Mouse (Mus musculus) MEL (cell line): ENCODE data around the gene Gnaq. TPM values are rescaled to one million over a fixed set of nuclear protein-coding genes. Genes with fewer than 3 reads are reported as not detected.

Source experiments
- DNase-seq: peaks from one replicate; pipeline ENCODE4 v3.0.0; 2011; ENCODE audit warnings: low read depth, low spot score
- H3K27ac ChIP-seq: 2 replicates; pipeline ENCODE4 v1.5.1; 2012; ENCODE audit warnings: low read depth, mild to moderate bottlenecking, control low read depth, low read length, moderate library complexity; ENCODE audit not compliant: control insufficient read depth
- H3K27me3 ChIP-seq, 2 experiments: fragments of 150-350 bp in 1 of 2; sonication (generic) in 1 of 2; 2 replicates each; pipeline ENCODE4 v1.6.1; 2012; ENCODE audit warnings: low read length in 2 of 2, mild to moderate bottlenecking in 2 of 2, improper control_type of control experiment in 1 of 2, moderate library complexity in 1 of 2; ENCODE audit not compliant: insufficient read depth in 2 of 2, control insufficient read depth in 1 of 2
- H3K36me3 ChIP-seq, 2 experiments: 2 replicates each; pipeline ENCODE4 v1.6.1; 2012 to 2014; ENCODE audit warnings: low read length in 2 of 2, improper control_type of control experiment in 1 of 2, inconsistent platforms in 1 of 2, mild to moderate bottlenecking in 1 of 2; ENCODE audit not compliant: insufficient read depth in 2 of 2, control insufficient read depth in 1 of 2
- H3K4me1 ChIP-seq, 2 experiments: fragments of 150-350 bp in 1 of 2; sonication (generic) in 1 of 2; 2 replicates each; pipeline ENCODE4 v1.6.1; 2012; ENCODE audit warnings: low read length in 2 of 2, improper control_type of control experiment in 1 of 2, mild to moderate bottlenecking in 1 of 2; ENCODE audit not compliant: insufficient read depth in 2 of 2, control insufficient read depth in 1 of 2
- H3K4me3 ChIP-seq, 2 experiments: fragments of 150-350 bp in 1 of 2; sonication (generic) in 1 of 2; 2 replicates each; pipeline ENCODE4 v1.5.1; 2012; ENCODE audit warnings: low read depth in 2 of 2, low read length in 2 of 2, mild to moderate bottlenecking in 2 of 2, moderate library complexity in 2 of 2, control low read depth in 1 of 2, improper control_type of control experiment in 1 of 2; ENCODE audit not compliant: control insufficient read depth in 1 of 2, insufficient read depth in 1 of 2
- H3K79me2 ChIP-seq: 2 replicates; pipeline ENCODE4 v1.6.1; 2012; ENCODE audit warnings: mild to moderate bottlenecking, low read length, moderate library complexity; ENCODE audit not compliant: control insufficient read depth, poor library complexity, insufficient read depth
- H3K9ac ChIP-seq: 2 replicates; pipeline ENCODE4 v1.6.1; 2012; ENCODE audit warnings: low read depth, mild to moderate bottlenecking, control low read depth, low read length, moderate library complexity; ENCODE audit not compliant: control insufficient read depth, poor library complexity, severe bottlenecking
- H3K9me3 ChIP-seq: fragments of 150-350 bp; sonication (generic); replicated peaks from 2 replicates; pipeline ENCODE4 v1.6.1; 2012; ENCODE audit warnings: mild to moderate bottlenecking, low read length, improper control_type of control experiment, moderate library complexity; ENCODE audit not compliant: insufficient read depth
- GABPA ChIP-seq: IDR thresholded peaks from 2 replicates; pipeline ENCODE4 v1.6.1; 2012; ENCODE audit warnings: low read depth, mild to moderate bottlenecking, inconsistent platforms, low read length, improper control_type of control experiment, moderate library complexity
- GATA1 ChIP-seq: IDR thresholded peaks from 2 replicates; pipeline ENCODE4 v1.6.1; 2011; ENCODE audit warnings: low read depth, low read length, improper control_type of control experiment
- JUND ChIP-seq: IDR thresholded peaks from 2 replicates; pipeline ENCODE4 v1.6.1; 2011; ENCODE audit warnings: low read depth, mild to moderate bottlenecking, improper control_type of control experiment, low read length
- KAT2A ChIP-seq: conservative IDR thresholded peaks from 2 replicates; pipeline ENCODE4 v1.6.1; 2012; ENCODE audit warnings: low read depth, low read length, improper control_type of control experiment, inconsistent platforms
- MAZ ChIP-seq: IDR thresholded peaks from 2 replicates; pipeline ENCODE4 v1.6.1; 2012; ENCODE audit warnings: low read depth, mild to moderate bottlenecking, inconsistent platforms, low read length, improper control_type of control experiment
- MYC ChIP-seq: IDR thresholded peaks from 2 replicates; pipeline ENCODE4 v1.6.1; 2011; ENCODE audit warnings: low read depth, mild to moderate bottlenecking, low read length, improper control_type of control experiment, moderate library complexity
- NELFE ChIP-seq: IDR thresholded peaks from 2 replicates; pipeline ENCODE4 v1.6.1; 2011; ENCODE audit warnings: low read depth, low read length, improper control_type of control experiment
- POLR2AphosphoS5 ChIP-seq: IDR thresholded peaks from 2 replicates; pipeline ENCODE4 v1.6.1; 2012; ENCODE audit warnings: low read depth, borderline replicate concordance, mild to moderate bottlenecking, inconsistent platforms, low read length, moderate library complexity, mixed read lengths
- RAD21 ChIP-seq: IDR thresholded peaks from 2 replicates; pipeline ENCODE4 v1.6.1; 2011; ENCODE audit warnings: mild to moderate bottlenecking, low read depth, low read length, improper control_type of control experiment
- SMC3 ChIP-seq: IDR thresholded peaks from 2 replicates; pipeline ENCODE4 v1.6.1; 2011; ENCODE audit warnings: low read depth, low read length, improper control_type of control experiment
- TBP ChIP-seq: IDR thresholded peaks from 2 replicates; pipeline ENCODE4 v1.8.0; 2011; ENCODE audit warnings: low read depth, low read length, improper control_type of control experiment
- UBTF ChIP-seq: IDR thresholded peaks from 2 replicates; pipeline ENCODE4 v1.6.1; 2012; ENCODE audit warnings: low read depth, mild to moderate bottlenecking, inconsistent platforms, low read length, improper control_type of control experiment, moderate library complexity, borderline replicate concordance; ENCODE audit not compliant: insufficient read depth
- USF1 ChIP-seq: IDR thresholded peaks from 2 replicates; pipeline ENCODE4 v1.6.1; 2014; ENCODE audit warnings: low read depth, mild to moderate bottlenecking, inconsistent platforms, low read length, improper control_type of control experiment, moderate library complexity
- USF2 ChIP-seq, 2 experiments: IDR thresholded peaks; 2 replicates each; pipeline ENCODE4 v1.6.1; 2011 to 2012; ENCODE audit warnings: improper control_type of control experiment in 2 of 2, low read length in 2 of 2, borderline replicate concordance in 1 of 2, inconsistent platforms in 1 of 2, low read depth in 1 of 2, mild to moderate bottlenecking in 1 of 2; ENCODE audit not compliant: insufficient read depth in 1 of 2
- polyA plus RNA-seq, 2 experiments: library from polyadenylated mRNA; stranded (reverse) in 1 of 2; unstranded in 1 of 2; fragments of >175 nt in 1 of 2; fragments of >200 nt in 1 of 2; gene quantifications; 2 replicates each; pipeline versions ENCODE4 v1.2.1 to v1.2.4; 2012; ENCODE audit warnings: low replicate concordance in 2 of 2, low read depth in 1 of 2; ENCODE audit not compliant: insufficient read length in 2 of 2, insufficient read depth in 1 of 2, missing spikeins in 1 of 2
- total RNA-seq: library from RNA; depleted of rRNA; stranded (reverse); fragments of 300-350 nt; gene quantifications from 2 replicates; pipeline ENCODE4 v1.2.3, GENCODE M21; 2012

Gnaq gene
- total and polyA plus RNA-seq, 3 experiments, result not detected

DNA sequence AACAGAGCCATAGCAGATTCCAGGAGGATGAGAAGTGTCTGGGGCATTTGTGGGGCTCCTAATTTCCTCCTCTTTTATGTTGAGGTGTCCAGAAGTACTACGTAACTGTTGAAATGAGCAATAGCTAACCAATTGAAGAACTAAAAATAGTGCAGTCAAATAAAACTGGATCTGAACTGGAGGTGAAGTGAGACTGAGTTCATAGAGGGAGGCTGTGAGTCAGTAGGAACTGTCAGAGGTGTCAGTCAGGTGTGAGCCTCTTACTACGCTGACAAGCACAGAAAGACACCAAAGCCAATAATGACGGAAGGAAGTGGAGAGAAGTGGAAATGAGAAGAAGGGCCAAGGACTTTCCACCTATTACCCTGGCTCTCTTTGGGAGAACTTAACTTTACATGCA, 48.6 kb downstream of the Gnaq start:
- peaks cover 6 to 10% of the 10 kb centered on the region in 2 experiments for H3K27me3 ChIP-seq
- H3K4me1 ChIP-seq, result no peaks in the 10 kb centered on the region
- H3K4me3 ChIP-seq, result no peak overlapping the region
- no peaks in the 10 kb centered on the region for H3K79me2 ChIP-seq
- DNase-seq, result no peak
- no peak overlapping the region for H3K27ac ChIP-seq
- no peak for TF ChIP-seq JUND
- TF ChIP-seq GABPA, result no peak
- no peak for TF ChIP-seq RAD21
- H3K36me3 ChIP-seq, result no peaks in the 10 kb centered on the region
- H3K9ac ChIP-seq, result no peak overlapping the region
- no peaks in the 10 kb centered on the region for H3K9me3 ChIP-seq

DNA sequence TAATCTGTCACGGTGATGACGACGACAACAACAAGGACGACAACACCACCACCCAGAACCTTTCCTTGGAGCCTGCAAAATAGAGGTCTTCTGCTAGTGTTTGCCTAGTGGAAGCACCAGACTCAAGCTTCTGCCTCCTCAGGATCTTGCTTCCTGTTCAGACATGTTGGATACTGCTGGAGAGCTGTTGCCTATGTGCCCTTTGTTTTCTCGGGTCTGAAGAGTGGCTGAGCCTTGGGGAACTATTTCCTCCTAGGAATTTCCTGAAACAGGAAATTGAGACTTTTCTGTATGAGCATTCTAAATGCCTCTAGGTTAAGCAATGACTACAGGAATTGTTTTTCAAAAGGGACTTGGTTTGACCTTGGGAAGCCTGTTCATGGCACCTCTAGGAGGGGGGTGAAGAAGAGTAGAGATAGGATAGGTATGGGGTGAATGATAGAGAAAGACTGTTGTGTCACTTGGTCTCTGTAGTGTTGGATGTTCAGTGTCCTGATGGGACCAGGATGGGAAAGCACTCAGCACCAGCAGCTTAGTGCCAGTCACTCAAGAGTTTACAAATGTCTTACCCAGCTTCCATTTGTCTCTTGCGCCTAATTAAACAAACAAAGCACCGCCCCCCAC, 49.3 kb downstream of the Gnaq start:
- no peak for DNase-seq
- H3K4me1 ChIP-seq, result no peaks in the 10 kb centered on the region
- no peak overlapping the region for H3K9ac ChIP-seq
- no peaks in the 10 kb centered on the region for H3K36me3 ChIP-seq
- no peak overlapping the region for H3K27ac ChIP-seq
- H3K79me2 ChIP-seq, result no peaks in the 10 kb centered on the region
- TF ChIP-seq RAD21, result no peak
- no peak for TF ChIP-seq UBTF
- TF ChIP-seq GABPA, result no peak
- TF ChIP-seq SMC3, result no peak
- TF ChIP-seq KAT2A, result no peak
- TF ChIP-seq GATA1, result no peak
- TF ChIP-seq USF2 (IDR thresholded peaks at IDR 0.05; ENCODE audit: borderline replicate concordance in 1 of 2, insufficient read depth in 1 of 2, low read depth in 1 of 2, low read length in 2 of 2), result no peak
- no peak for TF ChIP-seq USF1
- TF ChIP-seq NELFE, result no peak
- no peaks in the 10 kb centered on the region for H3K9me3 ChIP-seq
- peaks cover 6 to 10% of the 10 kb centered on the region in 2 experiments for H3K27me3 ChIP-seq
- H3K4me3 ChIP-seq, result no peak overlapping the region

DNA sequence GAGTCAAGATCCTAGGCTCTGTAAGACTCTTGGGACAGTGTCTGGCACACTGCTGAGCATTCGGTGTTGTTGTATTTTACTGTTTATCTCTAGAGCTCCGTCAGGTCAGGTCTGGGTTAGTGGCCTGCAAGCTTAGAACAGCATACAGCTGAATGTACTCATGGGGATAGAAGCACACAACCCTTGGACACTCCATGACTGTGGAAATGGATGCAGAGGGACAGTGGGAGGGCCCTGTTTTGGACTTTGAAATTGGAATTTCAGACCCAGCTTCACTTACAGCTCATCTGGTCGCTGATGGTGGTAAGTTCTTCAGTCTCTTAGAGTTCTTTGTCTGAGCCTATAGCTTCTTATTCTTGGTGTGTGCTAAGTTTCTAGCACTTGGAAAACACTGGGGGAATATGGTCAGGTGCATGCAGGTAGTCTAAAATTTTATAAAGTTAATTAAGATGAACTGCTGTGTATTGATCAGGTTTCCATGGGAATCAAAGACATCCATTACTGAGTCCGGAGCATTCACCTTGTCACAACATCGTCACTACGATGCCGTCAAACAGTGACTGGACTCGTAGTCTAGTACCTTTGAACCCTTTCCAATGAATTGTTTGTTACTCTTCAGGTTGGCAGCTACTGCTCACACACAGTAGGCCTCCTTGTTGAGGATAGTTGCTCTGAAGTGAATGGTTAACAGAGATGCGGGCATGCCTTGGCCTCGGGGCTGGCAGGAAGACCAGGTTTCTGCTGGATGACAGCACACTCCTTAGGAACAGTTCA, 51.1 kb downstream of the Gnaq start:
- H3K79me2 ChIP-seq, result no peaks in the 10 kb centered on the region
- TF ChIP-seq POLR2AphosphoS5, result no peak
- no peak for TF ChIP-seq MYC
- no peak for TF ChIP-seq GATA1
- TF ChIP-seq MAZ, result no peak
- no peak for TF ChIP-seq UBTF
- no peak for TF ChIP-seq TBP
- H3K27me3 ChIP-seq, result peaks cover 6 to 9% of the 10 kb centered on the region in 2 experiments
- H3K27ac ChIP-seq, result no peak overlapping the region
- no peaks in the 10 kb centered on the region for H3K4me1 ChIP-seq
- DNase-seq, result no peak
- no peak overlapping the region for H3K4me3 ChIP-seq
- H3K9me3 ChIP-seq, result no peaks in the 10 kb centered on the region
- H3K9ac ChIP-seq, result no peak overlapping the region
- no peaks in the 10 kb centered on the region for H3K36me3 ChIP-seq
